Mouse (Mus musculus): Measurements from ENCODE around the gene Myo5c. TPM values are rescaled to one million over a fixed set of nuclear protein-coding genes. Genes with fewer than 3 reads are reported as not detected.

Gene Myo5c
- polyA plus RNA-seq, 1 experiment from 2014 or later, result 1.9 TPM

- no peak for TF ChIP-seq CTCF (IDR thresholded peaks at IDR 0.05; ENCODE audit: low read depth)
- no peak within 1 kb of the TSS for H3K4me2 ChIP-seq (replicated peaks; ENCODE audit: low read depth)
- no peak for ATAC-seq
These were observed 115.6 kb downstream of the Myo5c start, which contains the start of gene Bcl2l10 for GRCm38 (mm10) chr9:75347458-75347857. TSS of gene Bcl2l10 (plus strand) at chr9:75347758.

GRCm38 (mm10) chr9:75348066-75348465, 116.2 kb downstream of the Myo5c start:
- Histone ChIP-seq H3K9ac (ENCODE audit: low read depth, low read length) (no peak overlapping the region), H3K4me3 (ENCODE audit: low read depth, low read length) (no peak overlapping the region), H3K27me3 (replicated peaks; ENCODE audit: control insufficient read depth, insufficient read depth, low read length) (no peaks in the 10 kb centered on the region), H3K4me2 (replicated peaks; ENCODE audit: low read depth) (no peak overlapping the region), H3K9me3 (ENCODE audit: control insufficient read depth) (no peaks in the 10 kb centered on the region), H3K27ac (ENCODE audit: low read depth, low read length) (no peak overlapping the region; the same call in 1 of the 2 replicates), H3K36me3 (ENCODE audit: control insufficient read depth, insufficient read depth) (0 out of 2 replicates have a peak, but pooled peaks cover 8% of the 10 kb centered on the region), H3K4me1 (replicated peaks; ENCODE audit: control insufficient read depth, insufficient read depth, low read length) (no peaks in the 10 kb centered on the region)
- no peak for TF ChIP-seq CTCF (IDR thresholded peaks at IDR 0.05; ENCODE audit: low read depth)
- ATAC-seq, result no peak
- 89% methylated on average over 17 of the region's 17 CpGs for WGBS

More at GRCm38 (mm10) chr9:75347458-75347857, 115.6 kb downstream of the Myo5c start, which contains the start of gene Bcl2l10:
- Histone ChIP-seq H3K4me1 (replicated peaks; ENCODE audit: control insufficient read depth, insufficient read depth, low read length) (no peaks in the 10 kb centered on the region), H3K9ac (ENCODE audit: low read depth, low read length) (no peak within 1 kb of the TSS), H3K9me3 (ENCODE audit: control insufficient read depth) (no peaks in the 10 kb centered on the region), H3K4me3 (ENCODE audit: low read depth, low read length) (no peak within 1 kb of the TSS), H3K36me3 (ENCODE audit: control insufficient read depth, insufficient read depth) (0 out of 2 replicates have a peak, but pooled peaks cover 8% of the 10 kb centered on the region), H3K27ac (ENCODE audit: low read depth, low read length) (no peak within 1 kb of the TSS; the same call in 1 of the 2 replicates), H3K27me3 (replicated peaks; ENCODE audit: control insufficient read depth, insufficient read depth, low read length) (no peaks in the 10 kb centered on the region)
- 93% methylated on average over 5 of the region's 5 CpGs for WGBS

DNA sequence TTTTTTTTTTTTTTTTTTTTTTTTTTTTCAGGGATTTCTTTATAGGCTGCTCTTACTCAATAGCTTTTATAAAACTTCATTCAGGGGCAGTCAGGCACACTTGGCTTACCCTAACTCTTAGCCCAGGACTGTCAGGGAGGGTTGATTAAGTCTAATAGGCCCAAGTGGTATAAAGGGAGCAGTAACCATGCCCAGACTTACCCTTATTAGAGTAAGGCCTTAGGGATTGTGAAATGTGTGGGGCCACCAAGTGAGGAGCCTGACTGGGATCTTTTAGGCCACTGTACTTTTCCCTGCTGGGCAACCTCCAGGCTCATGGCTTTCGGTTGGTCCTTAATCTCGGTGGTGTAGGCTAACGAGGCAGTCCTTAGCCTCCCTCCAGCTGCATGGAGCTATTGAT, 116.8 kb downstream of the Myo5c start:
- H3K27me3 ChIP-seq (replicated peaks; ENCODE audit: control insufficient read depth, insufficient read depth, low read length), result no peaks in the 10 kb centered on the region
- 88% methylated on average over 3 of the region's 3 CpGs for WGBS
- TF ChIP-seq CTCF (IDR thresholded peaks at IDR 0.05; ENCODE audit: low read depth), result no peak
- no peak overlapping the region for H3K9ac ChIP-seq (ENCODE audit: low read depth, low read length)
- H3K4me2 ChIP-seq (replicated peaks; ENCODE audit: low read depth), result no peak overlapping the region
- 0 out of 2 replicates have a peak, but pooled peaks cover 5% of the 10 kb centered on the region for H3K36me3 ChIP-seq (ENCODE audit: control insufficient read depth, insufficient read depth)
- no peak overlapping the region for H3K4me3 ChIP-seq (ENCODE audit: low read depth, low read length)
- no peaks in the 10 kb centered on the region for H3K9me3 ChIP-seq (ENCODE audit: control insufficient read depth)
- no peaks in the 10 kb centered on the region for H3K4me1 ChIP-seq (replicated peaks; ENCODE audit: control insufficient read depth, insufficient read depth, low read length)
- ATAC-seq, result no peak
- H3K27ac ChIP-seq (ENCODE audit: low read depth, low read length), result no peak overlapping the region

DNA sequence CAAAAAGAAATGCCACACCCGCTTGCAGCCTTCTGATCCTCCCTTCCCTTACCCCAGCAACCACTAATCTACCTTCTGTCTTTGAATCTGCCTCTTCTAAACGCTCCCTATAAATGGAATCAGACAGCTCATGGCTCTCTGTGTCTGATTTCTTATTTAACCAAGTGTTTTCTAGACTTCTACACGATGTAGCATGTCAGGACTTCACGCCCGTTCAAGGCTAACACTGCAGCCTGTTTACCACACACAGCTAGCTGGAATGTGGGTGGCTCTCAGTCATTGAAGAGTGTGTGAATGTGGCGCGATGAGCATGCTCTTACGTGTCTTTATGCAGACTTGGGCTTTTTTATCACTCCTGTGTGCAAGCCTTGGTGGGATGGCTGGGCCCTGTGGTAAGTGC, 121.3 kb downstream of the Myo5c start:
- WGBS, result 57% methylated on average over 8 of the region's 8 CpGs
- H3K36me3 ChIP-seq (ENCODE audit: control insufficient read depth, insufficient read depth), result no peaks in the 10 kb centered on the region
- no peak for ATAC-seq
- no peak overlapping the region for H3K4me3 ChIP-seq (ENCODE audit: low read depth, low read length)
- no peak overlapping the region for H3K27ac ChIP-seq (ENCODE audit: low read depth, low read length)
- H3K27me3 ChIP-seq (replicated peaks; ENCODE audit: control insufficient read depth, insufficient read depth, low read length), result no peaks in the 10 kb centered on the region
- no peaks in the 10 kb centered on the region for H3K4me1 ChIP-seq (replicated peaks; ENCODE audit: control insufficient read depth, insufficient read depth, low read length)
- H3K9ac ChIP-seq (ENCODE audit: low read depth, low read length), result no peak overlapping the region
- no peaks in the 10 kb centered on the region for H3K9me3 ChIP-seq (ENCODE audit: control insufficient read depth)
- TF ChIP-seq CTCF (IDR thresholded peaks at IDR 0.05; ENCODE audit: low read depth), result no peak
- H3K4me2 ChIP-seq (replicated peaks; ENCODE audit: low read depth), result no peak overlapping the region

Other genes starting within 250 kb of the Myo5c start
- 383 and 410 TPM in 2 replicates for gene Arpp19, start 194.4 kb upstream of the Myo5c start, polyA plus RNA-seq (2015; fragmentation: Nextera tagmentation; extraction: Ambion mirVana)
- gene Myo5a, start 161.0 kb upstream of the Myo5c start, polyA plus RNA-seq (2015; fragmentation: Nextera tagmentation; extraction: Ambion mirVana), result 2.9 and 3.1 TPM in 2 replicates
- 11.2 and 11.3 TPM in 2 replicates for gene Gnb5, start 74.3 kb downstream of the Myo5c start, polyA plus RNA-seq (2015; fragmentation: Nextera tagmentation; extraction: Ambion mirVana)
- not detected in 2 replicates for gene Bcl2l10, start 115.7 kb downstream of the Myo5c start, polyA plus RNA-seq (2015; fragmentation: Nextera tagmentation; extraction: Ambion mirVana)
- gene Mapk6, start 178.0 kb downstream of the Myo5c start, polyA plus RNA-seq (2015; fragmentation: Nextera tagmentation; extraction: Ambion mirVana), result 36.6 and 39.2 TPM in 2 replicates
- 14.7 and 16.3 TPM in 2 replicates for gene Leo1, start 209.5 kb downstream of the Myo5c start, polyA plus RNA-seq (2015; fragmentation: Nextera tagmentation; extraction: Ambion mirVana)

Measured in intestine, postnatal 0 days (tissue).